Mouse (Mus musculus) thymus, postnatal 10 days (tissue): ENCODE results near the gene Sgsm2.
"Not testable (repeated sequence)": the region's sequence is repeated elsewhere in the genome, so short reads cannot be mapped to it uniquely, and the experiment has no call there.

ENCODE experiments used
- DNase-seq, 2 experiments: peaks; one replicate each; pipeline ENCODE4 v3.0.0; 2021; ENCODE audit warnings: low spot score in 2 of 2

The Sgsm2 gene

GRCm38 (mm10) chr11:74828965-74829550, 67.8 kb downstream of the Sgsm2 start:
- no peak for DNase-seq

- DNase-seq, result no peak
Observed at GRCm38 (mm10) chr11:74828404-74828931, 68.4 kb downstream of the Sgsm2 start.

- DNase-seq, result no peak
Observed at GRCm38 (mm10) chr11:74827791-74828403, 69.0 kb downstream of the Sgsm2 start.

- no peak for DNase-seq
Observed at GRCm38 (mm10) chr11:74826702-74827101, 70.2 kb downstream of the Sgsm2 start.

GRCm38 (mm10) chr11:74826151-74826550, 70.7 kb downstream of the Sgsm2 start:
- no peak for DNase-seq

GRCm38 (mm10) chr11:74822746-74823440, 74.0 kb downstream of the Sgsm2 start:
- no peak for DNase-seq

- DNase-seq, result no peak
Observed at GRCm38 (mm10) chr11:74821463-74821862, 75.4 kb downstream of the Sgsm2 start.

- no peak for DNase-seq
Observed at GRCm38 (mm10) chr11:74820921-74821320, 75.9 kb downstream of the Sgsm2 start.

- DNase-seq, result no peak
Observed at GRCm38 (mm10) chr11:74815795-74816194, 81.1 kb downstream of the Sgsm2 start.

- DNase-seq, result no peak
Observed at GRCm38 (mm10) chr11:74811538-74811937, 85.3 kb downstream of the Sgsm2 start.

GRCm38 (mm10) chr11:74811027-74811426, 85.8 kb downstream of the Sgsm2 start:
- DNase-seq, result not testable (repeated sequence)

GRCm38 (mm10) chr11:74810134-74810533, 86.7 kb downstream of the Sgsm2 start:
- DNase-seq, result no peak

- no peak for DNase-seq
Observed at GRCm38 (mm10) chr11:74808251-74808853, 88.5 kb downstream of the Sgsm2 start.

- DNase-seq, result no peak
Observed at GRCm38 (mm10) chr11:74807246-74807882, 89.5 kb downstream of the Sgsm2 start.

GRCm38 (mm10) chr11:74804081-74804627, 92.7 kb downstream of the Sgsm2 start:
- no peak for DNase-seq

- DNase-seq, result no peak
Observed at GRCm38 (mm10) chr11:74800658-74801057, 96.2 kb downstream of the Sgsm2 start.
